Mouse (Mus musculus) embryonic facial prominence, embryonic 13.5 days (tissue): ENCODE results near the gene D5Ertd579e. TPM values are rescaled to one million over a fixed set of nuclear protein-coding genes. Genes with fewer than 3 reads are reported as not detected.

Experiments used
- ATAC-seq: fragments of 200-750 bp; cut with Nextera tagmentation; 2 replicates; pipeline ENCODE4 v1.8.0; 2017; ENCODE audit warnings: low read depth; ENCODE audit not compliant: insufficient number of reproducible peaks, insufficient read depth, low FRiP score, low TSS enrichment
- H3K27ac ChIP-seq: fragments of 300-500 bp; sonication (generic); 2 replicates; pipeline ENCODE4 v1.5.1; 2015; ENCODE audit warnings: moderate library complexity, mild to moderate bottlenecking, inconsistent platforms
- H3K27me3 ChIP-seq: fragments of 300-500 bp; sonication (generic); 2 replicates; pipeline ENCODE4 v1.6.1; 2015; ENCODE audit warnings: mild to moderate bottlenecking, inconsistent platforms
- H3K36me3 ChIP-seq: fragments of 300-500 bp; sonication (generic); 2 replicates; pipeline ENCODE4 v1.6.1; 2015; ENCODE audit warnings: mild to moderate bottlenecking, inconsistent platforms
- H3K4me1 ChIP-seq: fragments of 300-500 bp; sonication (generic); 2 replicates; pipeline ENCODE4 v1.6.1; 2015; ENCODE audit warnings: inconsistent platforms
- H3K4me2 ChIP-seq: fragments of 300-500 bp; sonication (generic); 2 replicates; pipeline ENCODE4 v1.6.1; 2015; ENCODE audit warnings: moderate library complexity, mild to moderate bottlenecking, inconsistent platforms
- H3K4me3 ChIP-seq: fragments of 300-500 bp; sonication (generic); 2 replicates; pipeline ENCODE4 v1.5.1; 2015; ENCODE audit warnings: mild to moderate bottlenecking, inconsistent platforms
- H3K9ac ChIP-seq: fragments of 300-500 bp; sonication (generic); 2 replicates; pipeline ENCODE4 v1.6.1; 2015; ENCODE audit warnings: mild to moderate bottlenecking, inconsistent platforms
- H3K9me3 ChIP-seq: fragments of 300-500 bp; sonication (generic); 2 replicates; pipeline ENCODE4 v1.6.1; 2016; ENCODE audit warnings: inconsistent platforms
- WGBS: fragments of 180-500 bp; shearing (Covaris S2); methylation state at CpG from one replicate; pipeline ENCODE4 v1.1.7; 2015; ENCODE audit warnings: mixed read lengths; 5-methylcytosine and 5-hydroxymethylcytosine counted together
- polyA plus RNA-seq: library from polyadenylated mRNA; unstranded; fragments of >200 nt; fragmentation: Nextera tagmentation; extraction: Ambion mirVana; gene quantifications from 2 replicates; pipeline ENCODE4 v1.2.1, GENCODE M21; 2015

D5Ertd579e gene
- polyA plus RNA-seq, 1 experiment from 2014 or later = 20.2 TPM

GRCm38 (mm10) chr5:36597653-36598052 lies 98.2 kb downstream of the D5Ertd579e start:
- WGBS = 29% methylated on average over 4 of the region's 4 CpGs
- peaks cover 38% of the 10 kb centered on the region for H3K36me3 ChIP-seq
- no peak overlapping the region for H3K27ac ChIP-seq
- H3K4me2 ChIP-seq = no peak overlapping the region
- 0 out of 2 replicates have a peak, but pooled peaks cover 4% of the 10 kb centered on the region for H3K4me1 ChIP-seq
- no peak overlapping the region for H3K4me3 ChIP-seq
- ATAC-seq = no peak
- H3K9ac ChIP-seq = no peak overlapping the region
- no peaks in the 10 kb centered on the region for H3K27me3 ChIP-seq
- H3K9me3 ChIP-seq = no peaks in the 10 kb centered on the region

DNA sequence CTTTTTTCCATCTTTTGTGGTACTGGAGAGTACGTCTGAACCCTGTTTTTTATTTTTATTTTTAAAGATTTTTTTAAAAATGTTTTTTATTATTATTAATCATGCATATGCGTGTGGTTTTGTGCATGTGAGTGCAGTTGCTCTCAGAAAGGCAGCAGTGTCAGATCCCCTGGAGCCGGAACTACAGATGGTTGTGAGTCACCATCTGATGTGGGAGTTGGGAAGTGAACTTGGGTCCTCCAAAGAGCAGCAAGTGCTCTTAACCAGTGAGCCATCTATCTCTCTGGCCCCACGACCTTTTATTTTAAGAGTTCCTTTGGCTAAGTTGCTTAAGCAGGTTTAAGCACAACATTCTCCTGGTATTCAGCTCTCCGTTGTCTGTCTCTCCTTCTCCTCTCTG lies 99.6 kb downstream of the D5Ertd579e start:
- no peak overlapping the region for H3K27ac ChIP-seq
- WGBS = 65% methylated on average over 5 of the region's 5 CpGs
- H3K4me3 ChIP-seq = no peak overlapping the region
- H3K4me2 ChIP-seq = no peak overlapping the region
- H3K36me3 ChIP-seq = peaks cover 24% of the 10 kb centered on the region
- H3K4me1 ChIP-seq = 0 out of 2 replicates have a peak, but pooled peaks cover 4% of the 10 kb centered on the region
- H3K27me3 ChIP-seq = no peaks in the 10 kb centered on the region
- no peak for ATAC-seq
- H3K9me3 ChIP-seq = no peaks in the 10 kb centered on the region
- H3K9ac ChIP-seq = no peak overlapping the region

- no peak overlapping the region for H3K27ac ChIP-seq
- ATAC-seq = no peak
- H3K36me3 ChIP-seq = peaks cover 15% of the 10 kb centered on the region
- no peaks in the 10 kb centered on the region for H3K27me3 ChIP-seq
- WGBS = 21% methylated on average over 3 of the region's 3 CpGs
- no peak overlapping the region for H3K9ac ChIP-seq
- H3K4me2 ChIP-seq = no peak overlapping the region
- no peak overlapping the region for H3K4me3 ChIP-seq
- no peaks in the 10 kb centered on the region for H3K9me3 ChIP-seq
- 0 out of 2 replicates have a peak, but pooled peaks cover 4% of the 10 kb centered on the region for H3K4me1 ChIP-seq
Measured at GRCm38 (mm10) chr5:36595115-36595514, 100.7 kb downstream of the D5Ertd579e start.

DNA sequence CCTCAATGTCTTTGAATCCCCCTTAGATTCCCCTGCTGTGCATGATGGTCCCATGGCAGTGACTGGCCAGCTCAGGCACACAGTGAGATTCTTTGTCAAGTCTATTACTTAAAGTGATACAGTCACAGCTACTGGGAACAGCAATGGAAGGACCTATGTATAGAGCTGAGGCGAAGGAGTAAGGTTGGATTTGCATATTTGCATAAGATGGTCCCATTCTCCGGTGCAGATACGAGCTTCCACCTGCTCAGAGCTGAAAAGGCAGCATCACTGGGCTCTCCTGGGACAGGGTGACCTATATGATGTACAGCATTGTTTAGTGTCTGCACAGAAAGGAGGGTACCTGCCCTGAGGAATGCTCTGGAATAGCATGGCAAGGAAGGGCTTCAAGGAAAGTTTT lies 101.5 kb downstream of the D5Ertd579e start:
- WGBS = 80% methylated on average over 3 of the region's 3 CpGs
- H3K36me3 ChIP-seq = peaks cover 8% of the 10 kb centered on the region

GRCm38 (mm10) chr5:36593176-36593575 lies 102.6 kb downstream of the D5Ertd579e start, which contains the start of gene Tbc1d14:
Gene Tbc1d14 (minus strand): TSS chr5:36593276.
- no peak for ATAC-seq
- no peaks in the 10 kb centered on the region for H3K27me3 ChIP-seq
- H3K27ac ChIP-seq = no peak within 1 kb of the TSS
- no peak within 1 kb of the TSS for H3K9ac ChIP-seq
- WGBS = 76% methylated on average over 5 of the region's 5 CpGs
- H3K4me2 ChIP-seq = no peak within 1 kb of the TSS
- no peak within 1 kb of the TSS for H3K4me3 ChIP-seq
- H3K9me3 ChIP-seq = no peaks in the 10 kb centered on the region
- H3K36me3 ChIP-seq = no peaks in the 10 kb centered on the region
- H3K4me1 ChIP-seq = 0 out of 2 replicates have a peak, but pooled peaks cover 4% of the 10 kb centered on the region

More for the DNA sequence above, 101.5 kb downstream of the D5Ertd579e start:
- Histone ChIP-seq H3K27me3 (no peaks in the 10 kb centered on the region), H3K4me3 (no peak overlapping the region), H3K9ac (no peak overlapping the region), H3K4me1 (0 out of 2 replicates have a peak, but pooled peaks cover 4% of the 10 kb centered on the region), H3K4me2 (no peak overlapping the region), H3K9me3 (no peaks in the 10 kb centered on the region), H3K27ac (no peak overlapping the region)
- no peak for ATAC-seq

- no peak overlapping the region for H3K9ac ChIP-seq
- H3K4me2 ChIP-seq = no peak overlapping the region
- no peak overlapping the region for H3K27ac ChIP-seq
- H3K9me3 ChIP-seq = no peaks in the 10 kb centered on the region
- no peak for ATAC-seq
- H3K27me3 ChIP-seq = no peaks in the 10 kb centered on the region
- H3K36me3 ChIP-seq = no peaks in the 10 kb centered on the region
- no peak overlapping the region for H3K4me3 ChIP-seq
- no peaks in the 10 kb centered on the region for H3K4me1 ChIP-seq
- WGBS = 58% methylated on average over 5 of the region's 5 CpGs
Measured at GRCm38 (mm10) chr5:36590499-36590920, 105.3 kb downstream of the D5Ertd579e start.

DNA sequence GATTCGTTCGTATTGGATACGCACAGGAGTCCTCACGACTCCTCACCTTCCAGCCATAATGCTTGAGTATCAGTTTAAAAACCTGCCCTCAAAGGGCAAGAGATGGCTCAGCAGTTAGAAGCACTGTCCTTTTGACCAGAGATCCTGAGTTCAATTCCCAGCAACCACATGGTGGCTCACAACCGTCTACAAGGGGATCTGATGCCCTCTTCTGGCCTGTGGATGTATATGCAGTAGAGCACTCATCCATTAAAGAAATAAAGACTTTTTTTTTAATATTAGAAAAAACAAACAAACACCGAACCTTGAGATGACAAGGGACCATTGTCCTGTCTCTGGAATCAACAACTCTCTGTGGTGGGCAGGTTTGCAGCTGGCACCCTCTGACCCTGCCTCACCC lies 111.5 kb downstream of the D5Ertd579e start:
- H3K27ac ChIP-seq = no peak overlapping the region
- no peak for ATAC-seq
- H3K4me2 ChIP-seq = no peak overlapping the region
- WGBS = 66% methylated on average over 6 of the region's 6 CpGs
- H3K4me3 ChIP-seq = no peak overlapping the region
- peaks cover 17% of the 10 kb centered on the region; the same call in 1 of the 2 replicates for H3K4me1 ChIP-seq
- H3K27me3 ChIP-seq = peaks cover 3% of the 10 kb centered on the region; the same call in 1 of the 2 replicates
- H3K9ac ChIP-seq = no peak overlapping the region
- no peaks in the 10 kb centered on the region for H3K9me3 ChIP-seq
- no peaks in the 10 kb centered on the region for H3K36me3 ChIP-seq

GRCm38 (mm10) chr5:36581924-36582642 lies 113.7 kb downstream of the D5Ertd579e start:
- Histone ChIP-seq H3K27ac (peak overlapping the region; percentile 88), H3K9me3 (no peaks in the 10 kb centered on the region), H3K4me3 (peak overlapping the region; percentile 77), H3K9ac (peak overlapping the region; percentile 80), H3K4me2 (peak overlapping the region; percentile 98), H3K27me3 (peaks cover 3% of the 10 kb centered on the region; the same call in 1 of the 2 replicates), H3K4me1 (peaks cover 17% of the 10 kb centered on the region; the same call in 1 of the 2 replicates), H3K36me3 (no peaks in the 10 kb centered on the region)
- 2% methylated on average over 54 of the region's 54 CpGs for WGBS
- peak; percentile 98 for ATAC-seq

DNA sequence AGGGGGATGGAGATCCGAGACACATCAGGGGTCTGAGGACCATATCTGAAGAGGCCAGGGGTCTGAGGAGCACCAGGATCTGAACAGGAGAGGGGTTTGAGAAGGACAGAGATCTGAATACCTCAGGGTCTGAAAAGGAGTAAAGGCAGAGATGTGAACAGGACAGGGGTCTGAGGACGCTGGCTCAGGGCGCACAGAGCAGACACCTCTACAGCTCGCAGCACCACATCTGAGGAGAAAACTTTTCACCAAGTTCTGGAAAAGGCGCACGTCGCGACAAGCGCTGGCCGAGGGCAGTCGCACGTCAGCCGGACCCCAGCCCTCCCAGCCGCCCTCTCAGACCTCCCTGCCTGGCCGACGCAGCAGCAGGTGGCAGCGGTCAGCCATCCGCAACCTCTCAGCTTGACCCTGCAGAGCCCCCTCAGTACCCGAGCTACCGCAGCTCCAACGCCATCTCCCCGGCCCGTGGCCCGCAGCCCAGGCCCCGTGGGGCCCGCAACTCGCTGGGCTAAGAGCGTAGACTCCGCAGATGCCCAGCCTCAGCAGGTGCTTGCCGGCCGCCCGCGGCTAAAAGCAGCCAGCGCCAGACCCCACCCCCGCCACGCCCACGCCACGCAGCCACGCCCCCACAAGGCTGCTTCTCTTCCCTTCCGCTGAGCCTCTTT lies 114.4 kb downstream of the D5Ertd579e start:
- ATAC-seq = no peak
- WGBS = 2% methylated on average over 40 of the region's 40 CpGs
- no peaks in the 10 kb centered on the region for H3K9me3 ChIP-seq
- no peak overlapping the region for H3K27ac ChIP-seq
- H3K9ac ChIP-seq = peak overlapping the region; percentile 67
- peak overlapping the region; percentile 77 for H3K4me3 ChIP-seq
- H3K27me3 ChIP-seq = peaks cover 3% of the 10 kb centered on the region; the same call in 1 of the 2 replicates
- H3K4me2 ChIP-seq = peak overlapping the region; percentile 98
- peaks cover 17% of the 10 kb centered on the region; the same call in 1 of the 2 replicates for H3K4me1 ChIP-seq
- no peaks in the 10 kb centered on the region for H3K36me3 ChIP-seq

GRCm38 (mm10) chr5:36579967-36580366 lies 115.9 kb downstream of the D5Ertd579e start:
- Histone ChIP-seq H3K4me3 (no peak overlapping the region), H3K27ac (no peak overlapping the region), H3K9me3 (no peaks in the 10 kb centered on the region), H3K36me3 (no peaks in the 10 kb centered on the region), H3K4me2 (no peak overlapping the region), H3K9ac (0 out of 2 replicates have a peak overlapping the region, but pooled peaks have one; percentile 27), H3K27me3 (no peaks in the 10 kb centered on the region), H3K4me1 (peaks cover 22% of the 10 kb centered on the region)
- no peak for ATAC-seq
- WGBS = 66% methylated on average over 7 of the region's 7 CpGs

DNA sequence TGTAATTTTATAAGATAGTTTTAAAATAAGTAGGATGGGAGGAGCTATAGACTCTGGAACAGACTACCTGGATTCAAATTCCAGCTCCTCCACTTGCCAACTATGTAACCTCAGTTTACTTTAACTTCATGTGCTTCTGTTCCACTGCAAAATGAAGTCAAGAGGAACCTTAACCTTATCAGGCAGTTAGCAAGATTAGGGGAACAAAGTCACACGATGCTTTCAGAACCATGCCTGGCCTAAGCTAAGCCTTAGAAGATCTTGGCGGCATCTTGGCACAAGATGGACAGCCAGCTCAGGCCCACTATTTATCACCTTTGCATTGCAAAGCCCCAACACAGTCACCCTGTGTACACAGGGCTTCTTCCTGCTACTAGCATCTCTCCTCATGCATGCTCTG lies 116.8 kb downstream of the D5Ertd579e start:
- H3K9ac ChIP-seq = no peak overlapping the region
- no peak overlapping the region for H3K4me3 ChIP-seq
- no peak for ATAC-seq
- H3K27me3 ChIP-seq = no peaks in the 10 kb centered on the region
- no peaks in the 10 kb centered on the region for H3K9me3 ChIP-seq
- peaks cover 32% of the 10 kb centered on the region for H3K4me1 ChIP-seq
- no peak overlapping the region for H3K27ac ChIP-seq
- no peak overlapping the region for H3K4me2 ChIP-seq
- 82% methylated on average over 2 of the region's 2 CpGs for WGBS
- no peaks in the 10 kb centered on the region for H3K36me3 ChIP-seq
